ENCODE assay signal across 8 mouse cellular contexts in the genomic region with DNA sequence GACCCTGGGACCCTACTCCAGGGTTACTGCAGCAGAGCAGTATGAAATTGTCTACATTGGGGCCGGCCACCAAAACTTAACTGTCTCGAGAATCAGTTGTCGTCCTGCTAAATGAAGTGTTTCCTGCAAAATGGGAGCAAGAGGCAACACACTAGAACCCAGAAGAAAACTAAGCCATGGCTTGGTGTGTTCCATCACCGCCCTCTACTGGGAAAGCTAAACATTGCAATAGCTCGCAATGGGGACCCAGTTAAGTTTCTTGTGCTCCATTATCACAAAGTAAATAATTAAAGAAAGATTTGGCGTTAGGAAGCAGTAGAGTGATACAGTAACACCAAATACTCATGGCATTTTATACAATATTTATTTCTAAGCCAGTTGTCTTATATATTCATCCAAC.
DNase-seq lines count a peak whose midpoint lies in the region; ATAC-seq and TF ChIP-seq lines count a peak whose summit lies in the region.

No protein-coding gene starts in this region.

- no peak for TF ChIP-seq POLR2A in cortical plate, adult 2 months (IDR thresholded peaks at IDR 0.05; ENCODE audit: extremely low read depth, insufficient read depth, low read length)

- H3K9me3 ChIP-seq in midbrain, embryonic 14.5 days (ENCODE audit: control insufficient read depth, low read length) = no peaks in the 10 kb centered on the region
- no peaks in the 10 kb centered on the region for H3K9me3 ChIP-seq in midbrain, embryonic 15.5 days
- no peaks in the 10 kb centered on the region for H3K9me3 ChIP-seq in liver, embryonic 14.5 days (ENCODE audit: control insufficient read depth, low read length)
- no peaks in the 10 kb centered on the region for H3K9me3 ChIP-seq in forebrain, embryonic 16.5 days (ENCODE audit: control insufficient read depth, low read length)

- no peak overlapping the region for H3K9ac ChIP-seq in midbrain, embryonic 14.5 days (replicated peaks; ENCODE audit: low read length)
- H3K9ac ChIP-seq in midbrain, embryonic 15.5 days = no peak overlapping the region
- H3K9ac ChIP-seq in liver, embryonic 14.5 days (replicated peaks) = no peak overlapping the region
- H3K9ac ChIP-seq in forebrain, embryonic 16.5 days (replicated peaks; ENCODE audit: low read depth, low read length) = no peak overlapping the region

- H3K27ac ChIP-seq in midbrain, embryonic 14.5 days (replicated peaks; ENCODE audit: low read depth, low read length) = no peak overlapping the region
- no peak overlapping the region for H3K27ac ChIP-seq in midbrain, embryonic 15.5 days
- H3K27ac ChIP-seq in cortical plate, adult 2 months (ENCODE audit: insufficient read depth, low read length) = no peak overlapping the region
- no peak overlapping the region for H3K27ac ChIP-seq in liver, embryonic 14.5 days
- H3K27ac ChIP-seq in forebrain, embryonic 16.5 days (ENCODE audit: low read length) = no peak overlapping the region

- no peak for TF ChIP-seq EP300 in liver, embryonic 14.5 days (IDR thresholded peaks at IDR 0.05; ENCODE audit: low read depth)

- peak; percentile 82 for TF ChIP-seq CTCF in cortical plate, adult 2 months (IDR thresholded peaks at IDR 0.05; ENCODE audit: extremely low read depth, insufficient read depth, low read length)
- TF ChIP-seq CTCF in liver, embryonic 14.5 days (IDR thresholded peaks at IDR 0.05; ENCODE audit: low read depth) = peak; percentile 67

- ATAC-seq in midbrain, embryonic 14.5 days (ENCODE audit: low FRiP score, low TSS enrichment) = no peak
- ATAC-seq in midbrain, embryonic 15.5 days (replicated peaks) = no peak
- no peak for ATAC-seq in liver, embryonic 14.5 days (ENCODE audit: insufficient read depth)
- ATAC-seq in forebrain, embryonic 16.5 days = no peak

- no peaks in the 10 kb centered on the region for H3K4me1 ChIP-seq in midbrain, embryonic 14.5 days (ENCODE audit: control insufficient read depth, insufficient read depth, low read length)
- H3K4me1 ChIP-seq in midbrain, embryonic 15.5 days = no peaks in the 10 kb centered on the region
- H3K4me1 ChIP-seq in cortical plate, adult 2 months (ENCODE audit: control insufficient read depth, insufficient read depth, low read length) = no peaks in the 10 kb centered on the region
- no peaks in the 10 kb centered on the region for H3K4me1 ChIP-seq in liver, embryonic 14.5 days (replicated peaks; ENCODE audit: control insufficient read depth in 2 of 2, insufficient read depth in 2 of 2, low read length in 1 of 2)
- 0 out of 2 replicates have a peak, but pooled peaks cover 2% of the 10 kb centered on the region for H3K4me1 ChIP-seq in forebrain, embryonic 16.5 days (replicated peaks; ENCODE audit: control insufficient read depth, insufficient read depth, low read length)

- H3K27me3 ChIP-seq in midbrain, embryonic 14.5 days (ENCODE audit: control insufficient read depth, insufficient read depth, low read length) = no peaks in the 10 kb centered on the region
- no peaks in the 10 kb centered on the region for H3K27me3 ChIP-seq in midbrain, embryonic 15.5 days (replicated peaks)
- H3K27me3 ChIP-seq in liver, embryonic 14.5 days (ENCODE audit: control insufficient read depth, insufficient read depth, low read length) = no peaks in the 10 kb centered on the region
- H3K27me3 ChIP-seq in forebrain, embryonic 16.5 days (replicated peaks; ENCODE audit: control insufficient read depth, insufficient read depth, low read length) = no peaks in the 10 kb centered on the region

- no peaks in the 10 kb centered on the region for H3K36me3 ChIP-seq in midbrain, embryonic 14.5 days (ENCODE audit: control insufficient read depth, insufficient read depth, low read length)
- no peaks in the 10 kb centered on the region for H3K36me3 ChIP-seq in midbrain, embryonic 15.5 days (replicated peaks)
- no peaks in the 10 kb centered on the region for H3K36me3 ChIP-seq in liver, embryonic 14.5 days (replicated peaks; ENCODE audit: control insufficient read depth, insufficient read depth, low read depth)
- no peaks in the 10 kb centered on the region for H3K36me3 ChIP-seq in forebrain, embryonic 16.5 days (ENCODE audit: control insufficient read depth, insufficient read depth)

- no peak overlapping the region for H3K4me3 ChIP-seq in midbrain, embryonic 14.5 days (replicated peaks; ENCODE audit: low read depth, low read length)
- H3K4me3 ChIP-seq in midbrain, embryonic 15.5 days = no peak overlapping the region
- H3K4me3 ChIP-seq in cortical plate, adult 2 months (ENCODE audit: insufficient read depth, low read length) = no peak overlapping the region
- no peak overlapping the region for H3K4me3 ChIP-seq in liver, embryonic 14.5 days (ENCODE audit: insufficient read depth in 1 of 2, low read depth in 2 of 2, low read length in 2 of 2)
- no peak overlapping the region for H3K4me3 ChIP-seq in forebrain, embryonic 16.5 days (replicated peaks; ENCODE audit: low read length)

- H3K4me2 ChIP-seq in midbrain, embryonic 14.5 days (ENCODE audit: low read length) = no peak overlapping the region
- H3K4me2 ChIP-seq in midbrain, embryonic 15.5 days = no peak overlapping the region
- no peak overlapping the region for H3K4me2 ChIP-seq in liver, embryonic 14.5 days (ENCODE audit: low read depth)
- no peak overlapping the region for H3K4me2 ChIP-seq in forebrain, embryonic 16.5 days (ENCODE audit: low read length)

- 43% methylated on average over 6 of the region's 6 CpGs for WGBS in midbrain, embryonic 14.5 days
- WGBS in midbrain, embryonic 15.5 days = 29% methylated on average over 6 of the region's 6 CpGs
- WGBS in liver, embryonic 14.5 days (ENCODE audit: insufficient replicate concordance) = 6% methylated on average over 6 of the region's 6 CpGs
- 34% methylated on average over 6 of the region's 6 CpGs for WGBS in forebrain, embryonic 16.5 days

- DNase-seq in midbrain, embryonic 14.5 days = peak; percentile 59
- DNase-seq in adrenal gland, postnatal 10 days = peak; percentile 72
- DNase-seq in kidney, postnatal 14 days = peak; percentile 49
- DNase-seq in liver, embryonic 14.5 days (ENCODE audit: low read depth in 3 of 3, low spot score in 3 of 3) = peak in 1 of 3 experiments; percentile 11
- peak; percentile 45 for DNase-seq in right cerebral cortex, postnatal 4 days
